Comparison of ENCODE assay signal across 8 mouse cellular contexts in genomic region chr1:165844466-165844951, GRCm38 (mm10). TPM values are rescaled to one million over a fixed set of nuclear protein-coding genes. Genes with fewer than 3 reads are reported as not detected.
DNase-seq lines count a peak whose midpoint lies in the region; ATAC-seq lines count a peak whose summit lies in the region.

No protein-coding gene starts in this region.

- H3K36me3 ChIP-seq in forebrain, embryonic 11.5 days (ENCODE audit: control insufficient read depth, insufficient read depth, low read length) = no peaks in the 10 kb centered on the region
- no peaks in the 10 kb centered on the region for H3K36me3 ChIP-seq in intestine, embryonic 16.5 days (ENCODE audit: control insufficient read depth, insufficient read depth, low read length)
- no peaks in the 10 kb centered on the region for H3K36me3 ChIP-seq in midbrain, embryonic 12.5 days

- peak overlapping the region; percentile 37 for H3K4me3 ChIP-seq in forebrain, embryonic 11.5 days (ENCODE audit: low read depth, low read length)
- H3K4me3 ChIP-seq in intestine, embryonic 16.5 days (ENCODE audit: low read length) = peak overlapping the region; percentile 59
- H3K4me3 ChIP-seq in midbrain, embryonic 12.5 days = peak overlapping the region; percentile 51

- H3K4me2 ChIP-seq in forebrain, embryonic 11.5 days (ENCODE audit: low read depth, low read length, severe bottlenecking) = peak overlapping the region; percentile 99
- H3K4me2 ChIP-seq in intestine, embryonic 16.5 days (ENCODE audit: low read depth, low read length) = peak overlapping the region; percentile 100
- H3K4me2 ChIP-seq in midbrain, embryonic 12.5 days (replicated peaks) = peak overlapping the region; percentile 99

- peak; percentile 58 for DNase-seq in A20 (ENCODE audit: low read depth, low spot score)
- peak; percentile 59 to 61 for DNase-seq in CD8-positive naive resting alpha-beta T cell, adult 2 months (ENCODE audit: low read depth in 2 of 2, low spot score in 2 of 2)
- peak; percentile 66 for DNase-seq in forebrain, embryonic 11.5 days (ENCODE audit: low spot score)
- peak; percentile 80 for DNase-seq in thymus, postnatal 0 days (ENCODE audit: low spot score)
- no peak for DNase-seq in cerebellum, adult 9-10 months
- no peak for DNase-seq in layer of hippocampus, adult 18-20 months (ENCODE audit: low spot score in 2 of 2)

- peak; percentile 65 for ATAC-seq in forebrain, embryonic 11.5 days (replicated peaks; ENCODE audit: low FRiP score)
- ATAC-seq in intestine, embryonic 16.5 days = peak; percentile 73
- ATAC-seq in midbrain, embryonic 12.5 days (ENCODE audit: low FRiP score, low read depth) = peak; percentile 65

- no peak overlapping the region for H3K27ac ChIP-seq in forebrain, embryonic 11.5 days (ENCODE audit: low read depth, low read length)
- H3K27ac ChIP-seq in intestine, embryonic 16.5 days (ENCODE audit: low read length) = no peak overlapping the region
- no peak overlapping the region for H3K27ac ChIP-seq in midbrain, embryonic 12.5 days (replicated peaks)

- WGBS in forebrain, embryonic 11.5 days = 2% methylated on average over 17 of the region's 20 CpGs
- 2% methylated on average over 20 of the region's 20 CpGs for WGBS in intestine, embryonic 16.5 days
- 3% methylated on average over 19 of the region's 20 CpGs for WGBS in midbrain, embryonic 12.5 days

- H3K9me3 ChIP-seq in forebrain, embryonic 11.5 days (ENCODE audit: control insufficient read depth, low read length) = no peaks in the 10 kb centered on the region
- H3K9me3 ChIP-seq in intestine, embryonic 16.5 days (ENCODE audit: control insufficient read depth, low read length) = no peaks in the 10 kb centered on the region
- H3K9me3 ChIP-seq in midbrain, embryonic 12.5 days = no peaks in the 10 kb centered on the region

- peak overlapping the region; percentile 51 for H3K9ac ChIP-seq in forebrain, embryonic 11.5 days (ENCODE audit: low read length)
- H3K9ac ChIP-seq in intestine, embryonic 16.5 days (ENCODE audit: low read depth, low read length) = peak overlapping the region; percentile 65
- H3K9ac ChIP-seq in midbrain, embryonic 12.5 days (replicated peaks) = peak overlapping the region; percentile 58

- H3K27me3 ChIP-seq in forebrain, embryonic 11.5 days (ENCODE audit: control insufficient read depth, insufficient read depth, low read length) = peaks cover 53% of the 10 kb centered on the region
- peaks cover 14% of the 10 kb centered on the region for H3K27me3 ChIP-seq in intestine, embryonic 16.5 days (replicated peaks; ENCODE audit: control insufficient read depth, insufficient read depth, low read length)
- H3K27me3 ChIP-seq in midbrain, embryonic 12.5 days = peaks cover 67% of the 10 kb centered on the region

- peaks cover 28% of the 10 kb centered on the region; the same call in 1 of the 2 replicates for H3K4me1 ChIP-seq in forebrain, embryonic 11.5 days (replicated peaks; ENCODE audit: control insufficient read depth, insufficient read depth, low read length)
- H3K4me1 ChIP-seq in intestine, embryonic 16.5 days (ENCODE audit: control insufficient read depth, insufficient read depth, low read length) = peaks cover 12% of the 10 kb centered on the region
- peaks cover 34% of the 10 kb centered on the region for H3K4me1 ChIP-seq in midbrain, embryonic 12.5 days

RNA-seq across cellular contexts. Expression of gene Cd247, which starts 56.0 kb away (rescaled TPM):
- polyA plus RNA-seq in forebrain, embryonic 11.5 days (2014; fragmentation: Nextera tagmentation; extraction: Ambion mirVana) = 1.7 and 2.5 TPM in 2 replicates
- polyA plus RNA-seq in intestine, embryonic 16.5 days (2015; fragmentation: Nextera tagmentation; extraction: Ambion mirVana) = 0.21 and 0.51 TPM in 2 replicates
- 1.2 and 1.7 TPM in 2 replicates for polyA plus RNA-seq in midbrain, embryonic 12.5 days (2016; fragmentation: Nextera tagmentation; extraction: Ambion mirVana)
- 282 TPM in 2 replicates for polyA plus RNA-seq in thymus, postnatal 0 days (2015; fragmentation: Nextera tagmentation; extraction: Ambion mirVana)
- total RNA-seq in layer of hippocampus, adult 18-20 months (2021) = not detected

Comparison
In these comparisons a context has a peak if more than half of its experiments do, and no peak if none do; other contexts are left out.
1. DNase-seq: peak in A20 (single experiment), CD8-positive naive resting alpha-beta T cell, adult 2 months (2 of 2), forebrain, embryonic 11.5 days (single experiment) and thymus, postnatal 0 days (single experiment); none in cerebellum, adult 9-10 months (single experiment) and layer of hippocampus, adult 18-20 months (0 of 2).
2. RNA of gene Cd247, which starts 56.0 kb away (polyA plus RNA-seq): 282 TPM in thymus, postnatal 0 days; 1.7 to 2.5 TPM in forebrain, embryonic 11.5 days, 1.2 to 1.7 TPM in midbrain, embryonic 12.5 days and 0.21 to 0.51 TPM in intestine, embryonic 16.5 days; every median in the first group is over 10 times any median in the second.
3. Peak in every context shown above with its lines, with median percentiles within 50 percentile points of each other: ATAC-seq, H3K4me2 ChIP-seq, H3K4me3 ChIP-seq and H3K9ac ChIP-seq.